Mouse (Mus musculus): ENCODE data around the gene Vps45.

Vps45 gene

DNA sequence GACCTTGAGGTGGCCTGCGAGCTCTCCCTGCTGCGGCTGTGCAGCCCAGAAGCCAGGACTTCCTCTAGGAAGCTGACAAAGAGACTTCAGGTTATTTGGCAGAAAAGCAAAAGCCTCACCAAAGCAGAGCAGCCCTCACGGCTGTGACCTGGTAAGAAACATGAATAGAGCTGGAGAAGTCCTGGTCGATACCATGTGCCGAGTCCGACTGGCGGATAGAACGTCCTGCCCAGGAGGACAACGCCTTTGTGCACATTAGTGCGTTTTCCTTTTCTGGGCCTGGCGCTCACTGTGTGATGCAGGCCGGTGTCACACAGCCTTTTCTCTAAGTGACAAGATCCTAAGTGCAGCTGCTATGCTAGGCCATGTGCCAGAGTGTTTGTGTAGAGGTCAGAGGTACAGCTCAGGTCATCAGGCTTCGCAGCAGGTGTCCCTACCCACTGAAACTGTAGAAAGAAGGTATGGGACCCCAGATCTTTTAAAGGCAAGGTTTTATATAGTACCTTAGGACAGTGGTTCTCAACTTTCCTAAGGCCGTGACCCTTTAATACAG lies 58.1 kb downstream of the Vps45 start:
- ATAC-seq (ENCODE audit: insufficient number of reproducible peaks, low FRiP score, low TSS enrichment) = no peak

DNA sequence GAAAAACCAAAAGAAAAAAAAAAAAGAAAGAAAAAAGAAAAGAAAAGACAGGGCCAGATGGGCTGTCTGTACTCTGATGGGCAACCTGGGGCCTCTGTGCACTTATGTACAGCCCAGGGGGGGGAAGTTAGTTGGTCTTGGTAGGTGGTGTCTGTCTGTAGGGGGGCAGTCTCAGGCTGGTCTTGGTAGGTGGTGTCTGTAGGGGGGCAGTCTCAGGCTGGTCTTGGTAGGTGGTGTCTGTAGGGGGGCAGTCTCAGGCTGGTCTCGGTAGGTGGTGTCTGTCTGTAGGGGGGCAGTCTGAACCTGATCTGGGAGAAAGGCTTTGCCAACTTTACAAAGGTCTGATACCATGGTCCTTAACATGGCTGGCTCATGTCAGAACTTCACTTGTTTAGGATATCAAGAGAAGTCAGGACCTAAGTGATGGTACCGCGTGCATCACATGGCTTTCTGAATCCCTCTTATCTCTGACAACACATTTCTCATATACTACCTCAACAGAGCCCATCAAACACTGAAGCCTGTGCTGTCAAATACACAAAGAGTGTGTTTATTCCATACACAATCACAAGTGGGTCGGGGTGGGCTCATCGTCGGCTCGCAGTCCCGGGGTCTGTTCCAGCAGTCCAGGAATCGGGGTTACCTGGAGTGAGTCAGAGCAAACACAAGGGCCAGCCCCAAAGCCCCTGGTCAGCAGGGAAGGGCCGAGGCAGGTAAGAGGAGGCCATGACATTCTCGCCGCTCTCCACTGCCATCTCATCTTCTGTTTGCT lies 58.8 kb downstream of the Vps45 start:
- ATAC-seq (ENCODE audit: insufficient number of reproducible peaks, low FRiP score, low TSS enrichment) = no peak

DNA sequence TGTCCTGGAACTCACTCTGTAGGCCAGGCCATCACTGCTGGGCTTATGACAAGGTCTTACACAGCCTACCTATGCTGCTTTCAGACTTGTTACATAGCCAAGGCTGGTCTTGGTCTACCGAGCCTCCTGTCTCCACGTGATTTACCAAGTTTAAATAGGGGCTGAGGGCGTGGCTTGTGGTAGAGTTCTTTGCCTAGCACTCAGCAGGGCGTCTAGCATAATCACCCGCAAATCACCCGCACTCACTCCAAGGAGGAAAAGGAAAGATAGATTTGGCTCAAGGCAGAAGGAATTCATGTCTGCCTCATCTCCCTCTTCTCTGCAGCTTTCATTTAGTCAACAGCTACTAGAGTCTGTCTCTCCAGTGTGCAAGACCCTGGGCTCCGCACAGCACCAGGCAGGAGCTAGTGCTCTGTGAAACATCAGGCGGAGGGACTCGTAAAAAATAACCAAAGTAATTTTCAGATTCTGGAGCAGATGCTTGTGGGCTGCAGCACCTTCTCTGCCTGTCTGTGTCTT lies 61.0 kb downstream of the Vps45 start:
- no peak for ATAC-seq (ENCODE audit: insufficient number of reproducible peaks, low FRiP score, low TSS enrichment)

DNA sequence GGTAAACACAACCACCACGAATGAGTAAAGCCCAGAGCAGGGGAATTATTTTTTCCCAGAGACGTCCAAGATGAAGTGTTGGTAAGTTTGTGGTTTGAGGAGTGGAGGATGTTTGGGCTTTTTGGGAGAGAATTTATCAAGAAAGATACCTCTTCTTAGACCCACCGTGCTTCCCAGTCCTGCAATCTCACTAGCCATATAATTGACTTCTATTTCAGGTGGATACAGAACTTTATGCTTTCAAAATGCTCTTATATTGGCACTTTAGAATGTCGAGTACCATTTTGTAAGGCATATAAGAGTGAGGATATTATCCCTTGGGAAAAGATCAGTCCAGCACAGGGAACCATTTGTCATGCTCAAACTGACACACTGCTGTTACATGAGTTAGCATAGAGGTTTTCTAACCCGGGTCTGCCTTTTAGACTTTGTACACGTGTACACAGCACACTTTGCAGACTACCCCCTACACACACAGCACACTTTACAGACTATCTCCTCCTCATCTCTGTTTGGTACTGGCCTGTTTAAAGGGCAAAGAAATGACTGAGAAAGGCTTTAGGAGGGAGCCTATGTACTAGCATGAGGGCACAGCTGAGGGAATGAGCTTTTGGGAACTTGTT lies 61.7 kb downstream of the Vps45 start:
- no peak for ATAC-seq (ENCODE audit: insufficient number of reproducible peaks, low FRiP score, low TSS enrichment)

- ATAC-seq (ENCODE audit: insufficient number of reproducible peaks, low FRiP score, low TSS enrichment) = 0 out of 2 replicates have a peak, but pooled peaks have one; percentile 11
These were observed 62.4 kb downstream of the Vps45 start, which contains the start of gene Plekho1 for GRCm38 (mm10) chr3:95995802-95996428. Gene Plekho1 (minus strand): TSS chr3:95996001.

- no peak for ATAC-seq (ENCODE audit: insufficient number of reproducible peaks, low FRiP score, low TSS enrichment)
These were observed 63.1 kb downstream of the Vps45 start for GRCm38 (mm10) chr3:95994975-95995801.

GRCm38 (mm10) chr3:95994381-95994846 lies 63.9 kb downstream of the Vps45 start:
- no peak for ATAC-seq (ENCODE audit: insufficient number of reproducible peaks, low FRiP score, low TSS enrichment)

DNA sequence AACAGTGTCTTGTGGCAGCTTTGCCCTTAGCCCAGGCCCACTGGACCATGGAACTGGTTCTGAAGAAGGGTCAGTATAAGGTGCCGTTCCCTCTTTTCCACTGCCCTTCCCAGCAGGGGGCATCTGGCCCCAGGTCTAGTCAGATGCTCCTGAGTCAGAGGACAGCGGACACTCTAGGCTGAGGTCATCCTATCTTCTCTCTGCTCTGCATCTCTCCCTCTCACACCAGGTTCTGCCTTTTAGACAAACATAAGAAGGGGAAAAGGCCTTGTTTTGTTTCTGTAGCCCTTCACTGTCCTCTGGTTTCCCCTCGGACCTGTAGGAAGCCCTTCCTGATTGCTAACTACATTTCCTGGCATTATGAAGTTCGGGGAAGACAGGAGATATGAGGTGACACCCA lies 64.4 kb downstream of the Vps45 start:
- ATAC-seq (ENCODE audit: insufficient number of reproducible peaks, low FRiP score, low TSS enrichment) = peak; percentile 32; the same call in 1 of the 2 replicates

- ATAC-seq (ENCODE audit: insufficient number of reproducible peaks, low FRiP score, low TSS enrichment) = no peak
These were observed 65.2 kb downstream of the Vps45 start for GRCm38 (mm10) chr3:95992990-95993603.

DNA sequence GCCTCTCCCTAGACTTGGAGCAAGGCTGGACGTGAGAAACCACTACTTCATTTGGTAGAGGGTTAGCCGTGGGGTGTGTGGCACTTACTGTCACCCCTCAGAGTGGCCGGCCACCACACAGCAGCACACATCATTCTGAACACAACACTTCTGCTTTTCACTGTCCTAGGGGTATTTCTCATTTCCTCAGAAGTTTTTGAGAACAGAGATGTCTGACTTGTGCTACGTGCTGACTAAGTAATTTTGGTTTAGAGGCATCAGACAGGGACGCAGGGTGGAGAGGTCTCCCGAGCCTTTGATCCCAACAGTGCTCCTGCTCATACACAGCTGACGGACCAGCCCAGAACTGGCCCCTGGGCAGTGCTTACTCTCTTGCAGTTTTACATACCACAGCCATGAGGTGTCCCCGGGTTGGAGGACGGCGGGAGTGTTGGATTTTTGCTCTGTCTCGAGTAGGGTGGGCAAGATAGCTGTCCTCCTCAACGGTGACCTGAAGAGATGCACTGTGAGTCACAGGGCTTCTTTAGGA lies 67.8 kb downstream of the Vps45 start:
- no peak for ATAC-seq (ENCODE audit: insufficient number of reproducible peaks, low FRiP score, low TSS enrichment)

GRCm38 (mm10) chr3:95988969-95989368 lies 69.3 kb downstream of the Vps45 start:
- ATAC-seq (ENCODE audit: insufficient number of reproducible peaks, low FRiP score, low TSS enrichment) = no peak

GRCm38 (mm10) chr3:95988138-95988537 lies 70.1 kb downstream of the Vps45 start:
- ATAC-seq (ENCODE audit: insufficient number of reproducible peaks, low FRiP score, low TSS enrichment) = no peak

DNA sequence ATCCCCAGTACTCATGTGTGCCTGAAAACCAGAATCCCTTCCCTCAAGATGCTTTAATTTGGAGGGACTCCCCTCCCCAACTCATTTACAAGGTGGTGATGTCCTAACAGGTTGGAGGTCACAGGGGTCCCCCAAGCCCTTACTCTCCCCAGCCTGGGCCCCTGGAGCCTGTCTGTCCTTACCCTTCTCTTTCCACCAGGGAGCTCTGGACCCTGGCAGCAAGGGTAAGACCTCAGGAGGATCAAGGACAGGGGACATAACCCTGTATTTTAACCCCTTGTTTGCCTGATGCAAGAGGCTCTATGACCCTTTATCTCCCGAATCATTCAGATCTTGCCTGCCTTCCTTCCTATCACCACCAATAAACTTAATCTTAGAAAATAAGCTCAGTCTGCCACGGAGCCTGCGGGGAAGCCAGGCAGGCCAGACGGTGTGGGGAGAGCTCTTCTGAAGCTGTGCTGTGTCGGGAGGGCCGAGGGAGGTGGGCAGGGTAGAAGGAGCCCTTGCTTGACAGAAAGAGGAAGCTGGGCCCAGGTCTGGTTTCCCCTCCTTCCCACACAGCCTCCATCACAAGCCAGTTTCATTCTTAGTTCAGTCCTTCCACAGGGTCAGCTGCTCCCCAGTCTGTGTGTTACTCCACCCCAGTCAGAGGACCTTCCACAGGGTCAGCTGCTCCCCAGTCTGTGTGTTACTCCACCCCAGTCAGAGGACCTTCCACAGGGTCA lies 70.7 kb downstream of the Vps45 start:
- no peak for ATAC-seq (ENCODE audit: insufficient number of reproducible peaks, low FRiP score, low TSS enrichment)

GRCm38 (mm10) chr3:95986984-95987383 lies 71.3 kb downstream of the Vps45 start:
- no peak for ATAC-seq (ENCODE audit: insufficient number of reproducible peaks, low FRiP score, low TSS enrichment)

DNA sequence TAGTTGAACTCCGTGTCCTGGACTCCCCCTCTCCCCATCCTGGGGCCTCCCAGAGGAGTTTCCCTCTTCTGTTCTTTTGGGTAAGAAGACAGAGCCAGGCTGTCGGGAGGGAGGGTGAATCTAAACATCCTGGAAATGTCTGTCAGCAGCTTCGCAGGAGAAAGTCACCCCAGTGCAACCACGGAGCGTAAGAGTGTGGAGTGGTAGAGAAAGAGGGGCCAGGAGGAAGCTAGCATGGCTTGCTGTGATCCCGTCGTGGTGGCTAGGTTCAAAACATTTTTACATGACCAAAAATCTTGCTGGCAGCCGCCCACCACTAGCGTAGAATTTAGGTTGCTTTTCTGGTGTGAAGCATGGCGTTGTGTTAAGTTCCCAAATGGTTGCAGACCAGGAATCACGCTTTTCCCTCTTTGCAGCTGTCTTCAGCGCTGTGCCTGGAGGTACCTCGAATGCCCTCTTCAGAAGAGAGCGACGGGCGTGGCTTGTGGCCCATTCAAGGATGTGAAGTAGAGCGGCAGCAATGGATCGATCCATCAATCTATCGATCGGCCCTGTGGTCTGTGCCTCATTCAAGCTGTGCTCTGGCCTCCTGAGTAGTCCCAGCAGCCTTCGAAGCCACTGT lies 72.2 kb downstream of the Vps45 start:
- no peak for ATAC-seq (ENCODE audit: insufficient number of reproducible peaks, low FRiP score, low TSS enrichment)

DNA sequence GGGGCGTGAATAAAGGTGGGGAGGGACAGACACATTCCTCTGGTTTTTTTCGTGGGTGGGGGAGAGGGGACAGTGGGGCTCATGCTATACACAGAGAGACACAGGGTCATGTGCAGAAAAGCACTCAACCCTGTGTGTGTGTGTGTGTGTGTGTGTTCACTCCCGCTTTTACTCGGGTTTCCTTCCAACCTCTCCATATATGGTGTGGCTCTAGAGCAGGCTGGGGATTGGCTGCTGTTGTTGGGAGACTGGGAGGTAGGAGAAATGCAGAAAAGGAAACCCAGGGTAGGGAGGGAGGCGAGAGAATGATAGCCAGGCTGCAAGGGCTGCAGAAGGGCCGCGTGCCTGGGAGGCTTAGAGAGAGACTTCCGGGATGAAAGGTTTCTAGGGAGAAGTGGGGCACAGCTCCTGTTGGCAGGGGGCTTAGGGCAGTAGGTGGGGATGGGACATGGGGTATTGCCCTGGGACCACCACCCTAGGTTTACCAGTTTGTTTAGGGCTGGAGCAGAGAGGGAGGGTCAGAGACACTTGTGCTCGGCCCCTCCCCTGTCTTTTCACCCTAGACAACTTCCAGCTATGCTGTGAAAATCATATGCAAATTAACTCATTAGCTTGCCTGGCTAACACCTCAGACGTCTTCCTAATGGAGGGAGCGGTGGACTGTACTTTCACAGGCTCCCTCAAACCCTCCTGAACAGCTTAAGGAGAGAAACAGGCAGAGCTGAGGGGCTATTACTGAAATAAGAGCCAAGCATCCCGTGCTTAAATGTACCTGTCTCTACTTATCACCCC lies 72.9 kb downstream of the Vps45 start:
- peak; percentile 83 for ATAC-seq (ENCODE audit: insufficient number of reproducible peaks, low FRiP score, low TSS enrichment)

DNA sequence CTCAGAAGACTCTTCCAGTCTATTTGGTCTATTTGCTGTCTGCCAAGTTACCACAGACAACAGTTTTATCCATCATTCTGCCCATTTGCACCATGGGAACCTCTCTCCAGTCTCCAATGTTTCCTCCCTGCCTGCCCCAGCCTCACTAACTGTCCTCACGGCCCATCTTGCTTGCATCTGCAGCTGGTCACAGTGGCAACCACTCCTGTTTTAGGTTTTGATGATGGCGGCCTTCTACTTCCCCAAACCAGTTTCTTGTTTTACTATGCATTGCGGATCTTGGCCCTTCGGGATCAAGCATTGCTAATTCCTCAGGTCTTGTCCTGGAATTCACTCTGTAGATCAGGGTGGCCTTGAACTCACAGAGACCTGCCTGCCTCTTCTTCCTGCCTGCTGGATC lies 76.1 kb downstream of the Vps45 start:
- ATAC-seq (ENCODE audit: insufficient number of reproducible peaks, low FRiP score, low TSS enrichment) = no peak
